Mouse (Mus musculus) erythroblast, embryonic 14.5 days (primary cell): ENCODE results near the gene Trove2.

Experiments
- GATA1 ChIP-seq: IDR thresholded peaks from 2 replicates; pipeline ENCODE4 v1.6.1; 2012; ENCODE audit warnings: low read length, inconsistent platforms, mixed read lengths
- TAL1 ChIP-seq: IDR thresholded peaks from 3 replicates; pipeline ENCODE4 v1.6.1; 2012; ENCODE audit warnings: low read length, inconsistent platforms, mixed read lengths

DNA sequence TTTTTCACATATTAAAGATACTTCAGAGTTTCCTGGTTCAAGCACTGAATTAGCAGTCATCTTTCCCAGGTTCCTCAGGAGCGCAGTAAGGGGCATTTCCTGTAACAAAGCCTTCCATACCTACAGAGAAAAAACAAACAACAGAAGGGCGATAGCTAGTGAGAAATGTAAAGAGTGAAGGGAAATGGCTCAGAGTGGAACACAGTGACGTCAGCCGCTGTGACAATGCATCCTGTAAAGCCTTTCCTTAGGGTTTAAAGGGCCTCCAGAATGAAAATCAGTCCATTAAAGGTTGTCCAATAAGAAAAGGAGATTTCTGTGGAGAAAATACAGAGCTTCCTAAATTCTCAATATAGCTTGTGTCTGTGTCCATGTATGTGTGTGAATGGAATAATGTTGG lies 11.1 kb downstream of the Trove2 start:
- TF ChIP-seq TAL1 (no peak), GATA1 (no peak)
